In the genomic region with DNA sequence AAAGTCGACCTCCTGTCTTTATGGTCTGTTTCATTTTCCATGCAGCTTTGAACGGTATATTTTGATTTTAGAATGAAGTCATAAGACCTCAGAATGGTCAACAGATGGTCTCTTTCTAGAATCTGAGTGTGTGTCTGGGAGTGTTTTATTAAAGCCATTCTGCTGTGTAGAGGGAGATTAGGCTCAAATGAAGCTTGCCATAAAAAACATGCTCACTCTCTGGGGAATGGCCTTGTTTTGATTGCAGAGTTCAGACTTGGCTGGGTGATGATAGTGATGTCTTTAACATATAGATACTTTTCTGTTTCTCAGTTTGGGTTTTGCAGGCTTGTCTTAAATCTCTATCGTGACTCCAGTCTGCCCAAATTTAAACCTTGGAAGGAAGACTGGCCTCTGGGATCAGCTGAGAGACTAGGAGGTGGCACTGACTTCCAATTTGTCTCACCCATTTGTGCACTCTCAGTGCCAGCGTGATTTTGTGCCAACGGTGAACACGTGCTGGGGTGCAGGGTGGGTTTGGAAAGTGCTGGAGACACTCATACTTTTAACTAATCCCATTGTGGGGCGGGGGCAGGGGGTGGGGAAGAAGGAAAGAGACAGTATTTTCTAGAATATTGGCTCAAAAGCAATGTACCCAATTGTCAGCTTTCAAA, we compare ENCODE assay signal across 14 mouse cellular contexts. TPM values are rescaled to one million over a fixed set of nuclear protein-coding genes. Genes with fewer than 3 reads are reported as not detected.
DNase-seq lines count a peak whose midpoint lies in the region; ATAC-seq and TF ChIP-seq lines count a peak whose summit lies in the region.
"Had no signal": no experiment of that assay in that cellular context is flagged by ENCODE, and none has a peak within 500 bp of the region (broad histone marks: within the 10 kb centered on the region; RNA-seq: fewer than 3 reads in every experiment).

No protein-coding gene starts in this region.

- H3K9me3 ChIP-seq in forebrain, embryonic 15.5 days, result no peaks in the 10 kb centered on the region
- H3K9me3 ChIP-seq in forebrain, embryonic 12.5 days, result no peaks in the 10 kb centered on the region
- no peaks in the 10 kb centered on the region for H3K9me3 ChIP-seq in lung, embryonic 15.5 days
- H3K9me3 ChIP-seq in lung, postnatal 0 days (ENCODE audit: low read length), result no peaks in the 10 kb centered on the region
- H3K9me3 ChIP-seq in heart, postnatal 0 days (replicated peaks; ENCODE audit: control insufficient read depth, low read length), result no peaks in the 10 kb centered on the region
- H3K9me3 ChIP-seq in stomach, embryonic 15.5 days, result no peaks in the 10 kb centered on the region
- H3K9me3 ChIP-seq in midbrain, embryonic 11.5 days (ENCODE audit: control insufficient read depth, low read length), result no peaks in the 10 kb centered on the region
- H3K9me3 ChIP-seq: hindbrain, embryonic 10.5 days had no signal

- peaks cover 13% of the 10 kb centered on the region for H3K4me1 ChIP-seq in forebrain, embryonic 15.5 days
- no peaks in the 10 kb centered on the region for H3K4me1 ChIP-seq in forebrain, embryonic 12.5 days
- peaks cover 29% of the 10 kb centered on the region for H3K4me1 ChIP-seq in lung, embryonic 15.5 days
- 0 out of 2 replicates have a peak, but pooled peaks cover 2% of the 10 kb centered on the region for H3K4me1 ChIP-seq in lung, postnatal 0 days (ENCODE audit: insufficient read depth, low read depth, low read length)
- H3K4me1 ChIP-seq in heart, postnatal 0 days (ENCODE audit: control insufficient read depth, insufficient read depth), result peaks cover 19% of the 10 kb centered on the region
- peaks cover 8% of the 10 kb centered on the region; the same call in 1 of the 2 replicates for H3K4me1 ChIP-seq in stomach, embryonic 15.5 days
- H3K4me1 ChIP-seq in midbrain, embryonic 11.5 days (ENCODE audit: control insufficient read depth, insufficient read depth, low read length), result no peaks in the 10 kb centered on the region
- H3K4me1 ChIP-seq: megakaryocyte, embryonic 14.5 days had no signal

- ATAC-seq in forebrain, embryonic 15.5 days (replicated peaks), result no peak
- no peak for ATAC-seq in forebrain, embryonic 12.5 days (ENCODE audit: low FRiP score)
- ATAC-seq in lung, embryonic 15.5 days (ENCODE audit: borderline replicate concordance, extremely low read depth, low FRiP score, low TSS enrichment), result no peak
- no peak for ATAC-seq in lung, postnatal 0 days
- no peak for ATAC-seq in heart, postnatal 0 days (ENCODE audit: insufficient read depth, low read depth)
- ATAC-seq in stomach, embryonic 15.5 days (ENCODE audit: insufficient read depth, low FRiP score, low read depth), result no peak; the same call in 1 of the 2 replicates
- ATAC-seq in midbrain, embryonic 11.5 days (ENCODE audit: low FRiP score), result no peak

- no peak overlapping the region for H3K9ac ChIP-seq in forebrain, embryonic 15.5 days (replicated peaks)
- no peak overlapping the region for H3K9ac ChIP-seq in forebrain, embryonic 12.5 days
- H3K9ac ChIP-seq in lung, embryonic 15.5 days, result no peak overlapping the region
- no peak overlapping the region for H3K9ac ChIP-seq in lung, postnatal 0 days (replicated peaks; ENCODE audit: low read depth)
- H3K9ac ChIP-seq in heart, postnatal 0 days (replicated peaks; ENCODE audit: low read depth, low read length), result no peak overlapping the region
- H3K9ac ChIP-seq in stomach, embryonic 15.5 days, result no peak overlapping the region
- no peak overlapping the region for H3K9ac ChIP-seq in midbrain, embryonic 11.5 days (ENCODE audit: low read length)

- H3K27me3 ChIP-seq in forebrain, embryonic 15.5 days, result no peaks in the 10 kb centered on the region
- H3K27me3 ChIP-seq in forebrain, embryonic 12.5 days, result no peaks in the 10 kb centered on the region
- no peaks in the 10 kb centered on the region for H3K27me3 ChIP-seq in lung, embryonic 15.5 days
- H3K27me3 ChIP-seq in lung, postnatal 0 days (replicated peaks; ENCODE audit: insufficient read depth, low read length), result no peaks in the 10 kb centered on the region
- H3K27me3 ChIP-seq in heart, postnatal 0 days (ENCODE audit: control insufficient read depth, insufficient read depth, low read length), result 0 out of 2 replicates have a peak, but pooled peaks cover 4% of the 10 kb centered on the region
- H3K27me3 ChIP-seq in stomach, embryonic 15.5 days (replicated peaks), result no peaks in the 10 kb centered on the region
- H3K27me3 ChIP-seq in midbrain, embryonic 11.5 days (ENCODE audit: control insufficient read depth, insufficient read depth, low read length), result no peaks in the 10 kb centered on the region

- no peak for TF ChIP-seq EP300 in lung, postnatal 0 days (IDR thresholded peaks at IDR 0.05)
- TF ChIP-seq EP300 in heart, postnatal 0 days (IDR thresholded peaks at IDR 0.05; ENCODE audit: low read depth), result no peak

- no peak for TF ChIP-seq CTCF in lung, postnatal 0 days (IDR thresholded peaks at IDR 0.05)
- no peak for TF ChIP-seq CTCF in heart, postnatal 0 days (IDR thresholded peaks at IDR 0.05; ENCODE audit: low read depth)

- DNase-seq in lung, postnatal 0 days (ENCODE audit: low spot score), result no peak
- peak; percentile 17 for DNase-seq in heart, postnatal 0 days (ENCODE audit: low spot score)
- no peak for DNase-seq in midbrain, embryonic 11.5 days (ENCODE audit: low spot score, missing footprints)
- DNase-seq in right cerebral cortex, postnatal 4 days, result no peak
- DNase-seq: adrenal gland, postnatal 36 days; spleen, adult 18-20 months had no signal

- 51% methylated on average over 7 of the region's 7 CpGs for WGBS in forebrain, embryonic 15.5 days
- WGBS in forebrain, embryonic 12.5 days, result 83% methylated on average over 7 of the region's 7 CpGs
- WGBS in lung, embryonic 15.5 days, result 65% methylated on average over 7 of the region's 7 CpGs
- 73% methylated on average over 7 of the region's 7 CpGs for WGBS in lung, postnatal 0 days
- 64% methylated on average over 7 of the region's 7 CpGs for WGBS in heart, postnatal 0 days
- WGBS in stomach, embryonic 15.5 days, result 52% methylated on average over 7 of the region's 7 CpGs
- WGBS in midbrain, embryonic 11.5 days, result 78% methylated on average over 7 of the region's 7 CpGs

- H3K4me2 ChIP-seq in forebrain, embryonic 15.5 days (replicated peaks), result no peak overlapping the region
- no peak overlapping the region for H3K4me2 ChIP-seq in forebrain, embryonic 12.5 days
- no peak overlapping the region for H3K4me2 ChIP-seq in lung, embryonic 15.5 days
- no peak overlapping the region for H3K4me2 ChIP-seq in lung, postnatal 0 days (replicated peaks; ENCODE audit: low read depth, low read length)
- H3K4me2 ChIP-seq in heart, postnatal 0 days (ENCODE audit: low read depth, low read length), result no peak overlapping the region
- no peak overlapping the region for H3K4me2 ChIP-seq in stomach, embryonic 15.5 days
- no peak overlapping the region for H3K4me2 ChIP-seq in midbrain, embryonic 11.5 days

- no peaks in the 10 kb centered on the region for H3K36me3 ChIP-seq in forebrain, embryonic 15.5 days
- no peaks in the 10 kb centered on the region for H3K36me3 ChIP-seq in forebrain, embryonic 12.5 days (replicated peaks)
- no peaks in the 10 kb centered on the region for H3K36me3 ChIP-seq in lung, embryonic 15.5 days
- no peaks in the 10 kb centered on the region for H3K36me3 ChIP-seq in lung, postnatal 0 days (ENCODE audit: insufficient read depth, low read length)
- no peaks in the 10 kb centered on the region for H3K36me3 ChIP-seq in heart, postnatal 0 days (replicated peaks; ENCODE audit: control insufficient read depth, insufficient read depth, low read length)
- no peaks in the 10 kb centered on the region for H3K36me3 ChIP-seq in stomach, embryonic 15.5 days
- no peaks in the 10 kb centered on the region for H3K36me3 ChIP-seq in midbrain, embryonic 11.5 days (ENCODE audit: control insufficient read depth, insufficient read depth, low read length)
- H3K36me3 ChIP-seq: hindbrain, embryonic 10.5 days had no signal

- peak overlapping the region; percentile 39 for H3K27ac ChIP-seq in forebrain, embryonic 15.5 days (replicated peaks)
- H3K27ac ChIP-seq in forebrain, embryonic 12.5 days, result no peak overlapping the region
- peak overlapping the region; percentile 35 for H3K27ac ChIP-seq in lung, embryonic 15.5 days
- no peak overlapping the region for H3K27ac ChIP-seq in lung, postnatal 0 days (ENCODE audit: low read length)
- peak overlapping the region; percentile 15; the same call in 1 of the 2 replicates for H3K27ac ChIP-seq in heart, postnatal 0 days (ENCODE audit: low read depth)
- H3K27ac ChIP-seq in stomach, embryonic 15.5 days, result peak overlapping the region; percentile 75
- no peak overlapping the region for H3K27ac ChIP-seq in midbrain, embryonic 11.5 days (ENCODE audit: low read depth, low read length)
- H3K27ac ChIP-seq: hindbrain, embryonic 10.5 days had no signal

- no peak overlapping the region for H3K4me3 ChIP-seq in forebrain, embryonic 15.5 days
- no peak overlapping the region for H3K4me3 ChIP-seq in forebrain, embryonic 12.5 days (replicated peaks)
- H3K4me3 ChIP-seq in lung, embryonic 15.5 days, result no peak overlapping the region
- H3K4me3 ChIP-seq in lung, postnatal 0 days (ENCODE audit: low read depth, low read length), result no peak overlapping the region
- H3K4me3 ChIP-seq in heart, postnatal 0 days (ENCODE audit: low read depth, low read length), result no peak overlapping the region
- H3K4me3 ChIP-seq in stomach, embryonic 15.5 days (replicated peaks), result no peak overlapping the region
- no peak overlapping the region for H3K4me3 ChIP-seq in midbrain, embryonic 11.5 days (ENCODE audit: low read depth, low read length)
- H3K4me3 ChIP-seq: hindbrain, embryonic 10.5 days; megakaryocyte, embryonic 14.5 days had no signal

RNA-seq across cellular contexts. Expression of a gene that starts 26.1 kb away (rescaled TPM):
- polyA plus RNA-seq in forebrain, embryonic 15.5 days (2015; fragmentation: Nextera tagmentation; extraction: Ambion mirVana), result 47.0 and 47.4 TPM in 2 replicates
- polyA plus RNA-seq in forebrain, embryonic 12.5 days (2016; fragmentation: Nextera tagmentation; extraction: Ambion mirVana), result 101 and 112 TPM in 2 replicates
- 248 and 250 TPM in 2 replicates for polyA plus RNA-seq in lung, embryonic 15.5 days (2015; fragmentation: Nextera tagmentation; extraction: Ambion mirVana)
- polyA plus RNA-seq in lung, postnatal 0 days (2015; fragmentation: Nextera tagmentation; extraction: Ambion mirVana), result 45.7 and 51.2 TPM in 2 replicates
- total RNA-seq in heart, postnatal 0 days (2014; rRNA removed; ENCODE audit: low replicate concordance), result 81.1 and 85.9 TPM in 2 replicates
- polyA plus RNA-seq in heart, postnatal 0 days (2015; fragmentation: Nextera tagmentation; extraction: Ambion mirVana), result 52.9 and 62.6 TPM in 2 replicates
- 209 and 235 TPM in 2 replicates for polyA plus RNA-seq in stomach, embryonic 15.5 days (2015; fragmentation: Nextera tagmentation; extraction: Ambion mirVana)
- polyA plus RNA-seq in midbrain, embryonic 11.5 days (2014; fragmentation: Nextera tagmentation; extraction: Ambion mirVana), result 153 and 165 TPM in 2 replicates
- total RNA-seq: neutrophil, adult 5-6 weeks had no signal

RNA-seq across cellular contexts. Expression of a gene that starts 47.8 kb away (rescaled TPM):
- polyA plus RNA-seq in forebrain, embryonic 15.5 days (2015; fragmentation: Nextera tagmentation; extraction: Ambion mirVana), result 0.59 TPM in 2 replicates
- 0.46 and 0.96 TPM in 2 replicates for polyA plus RNA-seq in forebrain, embryonic 12.5 days (2016; fragmentation: Nextera tagmentation; extraction: Ambion mirVana)
- polyA plus RNA-seq in lung, embryonic 15.5 days (2015; fragmentation: Nextera tagmentation; extraction: Ambion mirVana), result 0.39 and 0.49 TPM in 2 replicates
- 0.56 and 1.2 TPM in 2 replicates for polyA plus RNA-seq in lung, postnatal 0 days (2015; fragmentation: Nextera tagmentation; extraction: Ambion mirVana)
- total RNA-seq in heart, postnatal 0 days (2014; rRNA removed; ENCODE audit: low replicate concordance), result not detected in 2 replicates
- polyA plus RNA-seq in heart, postnatal 0 days (2015; fragmentation: Nextera tagmentation; extraction: Ambion mirVana), result 0.11 and 0.14 TPM in 2 replicates
- 0.08 and 0.26 TPM in 2 replicates for polyA plus RNA-seq in stomach, embryonic 15.5 days (2015; fragmentation: Nextera tagmentation; extraction: Ambion mirVana)
- polyA plus RNA-seq in midbrain, embryonic 11.5 days (2014; fragmentation: Nextera tagmentation; extraction: Ambion mirVana), result 0.44 and 0.82 TPM in 2 replicates
- total RNA-seq: adrenal gland, postnatal 36 days; left cerebral cortex, postnatal 36 days; neutrophil, adult 5-6 weeks had no signal

RNA-seq across cellular contexts. Expression of a gene that starts 47.9 kb away (rescaled TPM):
- 0.13 and 0.15 TPM in 2 replicates for polyA plus RNA-seq in forebrain, embryonic 15.5 days (2015; fragmentation: Nextera tagmentation; extraction: Ambion mirVana)
- polyA plus RNA-seq in forebrain, embryonic 12.5 days (2016; fragmentation: Nextera tagmentation; extraction: Ambion mirVana), result 0.17 and 0.24 TPM in 2 replicates
- 0.21 and 0.39 TPM in 2 replicates for polyA plus RNA-seq in lung, embryonic 15.5 days (2015; fragmentation: Nextera tagmentation; extraction: Ambion mirVana)
- 0.04 TPM in 1 of 2 replicates, not detected in the other for polyA plus RNA-seq in lung, postnatal 0 days (2015; fragmentation: Nextera tagmentation; extraction: Ambion mirVana)
- total RNA-seq in heart, postnatal 0 days (2014; rRNA removed; ENCODE audit: low replicate concordance), result not detected in 2 replicates
- polyA plus RNA-seq in heart, postnatal 0 days (2015; fragmentation: Nextera tagmentation; extraction: Ambion mirVana), result 0.04 and 0.15 TPM in 2 replicates
- 0.15 and 0.18 TPM in 2 replicates for polyA plus RNA-seq in stomach, embryonic 15.5 days (2015; fragmentation: Nextera tagmentation; extraction: Ambion mirVana)
- polyA plus RNA-seq in midbrain, embryonic 11.5 days (2014; fragmentation: Nextera tagmentation; extraction: Ambion mirVana), result 0.11 and 0.34 TPM in 2 replicates
- total RNA-seq: left cerebral cortex, postnatal 36 days; neutrophil, adult 5-6 weeks had no signal
- polyA plus RNA-seq: hindbrain, embryonic 10.5 days had no signal

Comparison
In these comparisons a context has a peak if more than half of its experiments do, and no peak if none do; other contexts are left out.
1. H3K27ac ChIP-seq: peak in forebrain, embryonic 15.5 days (single experiment), lung, embryonic 15.5 days (single experiment), heart, postnatal 0 days (single experiment) and stomach, embryonic 15.5 days (single experiment); none in forebrain, embryonic 12.5 days (single experiment), lung, postnatal 0 days (single experiment) and midbrain, embryonic 11.5 days (single experiment).